Mouse (Mus musculus): ENCODE results near the gene Dmc1.

GRCm38 (mm10) chr15:79650569-79650968, 45.7 kb upstream of the Dmc1 start:
- TF ChIP-seq CTCF (IDR thresholded peaks at IDR 0.05; ENCODE audit: borderline replicate concordance, insufficient read depth, low read depth, low read length) (peak; percentile 52; the same call in 1 of the 2 replicates), POLR2A (IDR thresholded peaks at IDR 0.05; ENCODE audit: borderline replicate concordance, insufficient read depth, low read length) (no peak)

All from cerebellum, adult 2 months (tissue).